Mouse (Mus musculus) gastrocnemius, postnatal 4 days (tissue): Measurements from ENCODE around the gene Cited1. TPM values are rescaled to one million over a fixed set of nuclear protein-coding genes. Genes with fewer than 3 reads are reported as not detected.

Source experiments
- DNase-seq, 2 experiments: peaks; one replicate each; pipeline ENCODE4 v3.0.0; 2021 to 2022; ENCODE audit warnings: low spot score in 2 of 2, mixed read lengths in 2 of 2
- long read RNA-seq, 2 experiments: library from polyadenylated mRNA; stranded (forward); transcript quantifications; one replicate each; pipeline ENCODE4 v2.0.0; 2021
- microRNA-seq: library from miRNA; unstranded; fragments of <30 nt; microRNA quantifications from one replicate; pipeline ENCODE4 v1.2.0, GENCODE M21; 2021
- total RNA-seq, 2 experiments: library from RNA; stranded (reverse); gene quantifications; 2 replicates each; pipeline ENCODE4 v1.2.3; 2021

Cited1 gene
- 10 to 100 TPM; 40.8 to 41.0 TPM for total RNA-seq
- long read RNA-seq, experiment 1, transcript Cited1-201 (3 exons, 901 nt), result major isoform, 17 of 31 reads
- long read RNA-seq, experiment 1, transcript Cited1-202 (3 exons, 1,090 nt), result minor isoform, 9 of 31 reads
- long read RNA-seq, experiment 1, partial matches to known transcripts, result 1 of 31 reads
- long read RNA-seq, experiment 1, other reads (novel, unspliced or antisense), result 1 of 31 reads
- long read RNA-seq, experiment 2, transcript Cited1-202 (3 exons, 1,090 nt), result minor isoform, 8 of 24 reads
- long read RNA-seq, experiment 2, transcript Cited1-201 (3 exons, 901 nt), result major isoform, 11 of 24 reads
- long read RNA-seq, experiment 2, partial matches to known transcripts, result 0 of 24 reads
- long read RNA-seq, experiment 2, other reads (novel, unspliced or antisense), result 1 of 24 reads

DNA sequence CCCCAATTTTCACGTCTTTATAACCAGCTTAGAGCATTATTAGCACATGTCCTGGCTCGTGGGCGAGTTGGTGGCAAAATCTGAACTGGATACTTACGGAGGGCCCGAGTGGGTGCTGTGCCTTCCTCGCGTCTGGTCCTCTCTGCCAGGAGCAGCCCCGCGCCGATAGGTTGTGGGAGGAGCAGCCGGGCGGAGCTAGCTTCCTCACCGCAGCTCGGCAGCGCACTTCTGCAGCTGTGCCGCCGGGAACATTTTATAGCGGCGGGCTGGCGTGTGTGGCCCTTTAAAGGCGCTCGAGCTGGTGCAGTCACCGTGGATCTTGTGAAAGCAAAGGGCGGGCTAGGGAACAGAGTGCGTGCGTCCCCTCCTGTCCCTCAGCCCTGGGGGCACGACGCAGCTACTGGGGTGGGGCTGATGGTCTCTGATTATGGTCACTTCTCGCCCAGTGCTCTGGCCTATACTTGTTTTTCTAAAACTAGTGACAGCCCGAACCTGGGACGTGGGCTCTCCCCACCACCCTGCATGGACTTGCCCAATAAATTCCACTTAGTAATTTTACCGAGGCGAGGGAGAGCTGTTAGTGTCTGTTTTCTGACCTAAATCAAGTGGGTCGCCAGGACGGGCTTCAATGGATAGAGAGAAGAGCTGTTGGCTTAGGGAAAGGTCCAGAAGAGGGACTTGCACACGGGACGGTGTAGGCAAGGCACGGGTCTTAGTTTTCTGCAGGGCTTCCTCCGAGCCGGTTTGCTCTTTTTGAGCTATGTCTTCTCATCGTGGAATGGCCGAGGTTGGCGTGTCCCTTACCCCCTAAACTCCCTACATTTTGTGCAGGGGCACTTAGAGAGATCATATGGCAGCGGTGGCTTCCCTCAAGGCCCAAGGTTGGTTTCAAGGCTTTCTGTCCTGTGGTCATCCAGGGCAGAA lies at the start of gene Cited1:
Gene Cited1 (minus strand): TSS at position 245 of the 924 bp plus-strand sequence.
- peak in 1 of 2 experiments; percentile 58 for DNase-seq

DNA sequence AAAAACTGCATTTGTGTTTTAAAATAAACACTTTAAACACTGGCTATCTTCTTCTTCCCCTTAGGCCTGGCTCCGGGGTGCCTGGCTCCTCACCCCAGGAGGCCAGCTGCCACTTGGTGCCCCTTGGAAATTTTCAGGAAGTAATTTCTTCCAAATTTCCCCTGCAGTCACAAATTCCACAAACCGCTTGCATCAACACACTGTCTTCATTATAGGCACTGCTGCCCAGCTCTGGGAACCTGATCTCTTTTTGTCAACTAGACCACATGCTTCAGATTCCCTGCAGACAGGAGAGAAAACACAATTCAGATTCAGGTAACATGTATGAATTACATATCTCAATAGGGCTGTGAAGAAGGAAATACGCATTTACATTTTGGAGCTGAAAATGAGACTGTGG lies 32.9 kb upstream of the Cited1 start:
- no peak for DNase-seq

DNA sequence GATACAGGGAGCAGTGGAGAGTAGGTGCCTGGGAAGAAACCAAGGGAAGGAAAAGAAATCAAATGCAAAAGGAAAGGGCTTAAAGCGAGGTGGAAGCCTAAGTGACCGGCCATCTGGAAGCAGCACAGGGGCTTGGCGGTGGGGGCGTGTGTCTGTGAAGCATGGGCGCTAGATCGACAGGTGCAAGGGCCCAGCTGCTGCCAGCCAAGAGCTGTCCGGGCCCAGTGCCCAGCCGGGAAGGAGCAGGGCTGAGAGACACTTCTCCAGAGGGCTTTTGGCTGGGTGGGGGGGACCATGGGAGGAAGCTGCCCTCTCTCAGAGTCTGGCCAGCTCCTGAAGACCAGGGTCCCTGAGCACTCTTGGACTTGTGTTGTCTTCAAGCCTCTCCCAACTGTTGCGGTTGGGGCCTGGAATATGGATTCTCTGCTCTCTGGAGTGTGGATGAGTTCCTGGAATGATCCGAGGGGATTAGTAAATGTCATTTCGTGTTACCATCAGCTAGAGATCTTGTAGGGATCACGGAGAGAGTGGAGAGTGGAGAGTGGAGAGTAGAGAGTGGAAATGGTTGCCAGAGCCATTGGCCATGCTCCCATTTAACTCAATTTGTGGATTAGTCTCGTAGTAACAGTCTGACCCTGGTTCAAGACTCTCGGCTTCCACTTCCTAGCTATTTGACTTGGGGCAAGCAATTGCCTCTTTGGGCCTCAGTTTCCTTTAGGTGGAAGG lies 10.8 kb upstream of the Cited1 start:
- peak in 1 of 2 experiments; percentile 35 for DNase-seq

DNA sequence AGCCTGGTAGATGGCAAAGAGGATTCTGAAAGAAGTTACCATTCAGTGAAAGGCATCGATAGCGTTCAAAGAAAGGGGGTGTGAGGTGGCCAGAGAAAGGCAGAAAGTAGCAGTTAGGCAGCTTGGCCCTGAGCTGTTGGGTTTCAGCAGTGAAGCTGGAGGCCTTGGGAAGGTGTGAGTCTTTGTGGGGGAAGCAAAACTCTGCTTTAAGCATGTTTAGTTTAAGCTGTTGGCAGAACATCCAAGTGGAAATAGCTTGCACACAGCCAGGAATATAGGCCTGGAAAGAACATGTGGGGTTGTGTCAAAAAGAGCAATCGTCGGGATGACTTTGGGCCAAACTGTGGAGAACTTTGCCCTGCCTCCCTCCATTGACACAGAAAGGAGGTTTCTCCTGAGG lies 7.8 kb upstream of the Cited1 start:
- DNase-seq, result no peak

DNA sequence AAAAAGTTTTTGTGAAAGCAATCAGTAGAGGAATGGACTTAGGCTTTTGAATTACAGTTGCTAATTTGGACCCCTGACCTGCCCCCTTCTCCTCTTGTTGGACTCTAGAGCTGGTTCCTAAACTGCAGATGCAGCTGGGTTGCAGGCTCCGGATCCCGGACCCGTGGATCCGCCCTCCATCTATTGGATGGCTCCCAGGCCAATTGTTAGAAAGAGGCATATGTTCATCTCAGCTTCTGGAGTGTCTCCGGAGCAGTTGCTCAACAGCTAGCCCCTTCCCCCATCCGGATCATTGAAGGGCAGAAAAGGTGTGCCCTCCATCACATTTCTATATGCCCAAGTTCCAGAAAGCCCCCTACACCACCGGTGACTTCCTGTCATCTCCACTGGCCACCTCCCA lies 1.9 kb upstream of the Cited1 start:
- DNase-seq, result peak in 1 of 2 experiments; percentile 32

DNA sequence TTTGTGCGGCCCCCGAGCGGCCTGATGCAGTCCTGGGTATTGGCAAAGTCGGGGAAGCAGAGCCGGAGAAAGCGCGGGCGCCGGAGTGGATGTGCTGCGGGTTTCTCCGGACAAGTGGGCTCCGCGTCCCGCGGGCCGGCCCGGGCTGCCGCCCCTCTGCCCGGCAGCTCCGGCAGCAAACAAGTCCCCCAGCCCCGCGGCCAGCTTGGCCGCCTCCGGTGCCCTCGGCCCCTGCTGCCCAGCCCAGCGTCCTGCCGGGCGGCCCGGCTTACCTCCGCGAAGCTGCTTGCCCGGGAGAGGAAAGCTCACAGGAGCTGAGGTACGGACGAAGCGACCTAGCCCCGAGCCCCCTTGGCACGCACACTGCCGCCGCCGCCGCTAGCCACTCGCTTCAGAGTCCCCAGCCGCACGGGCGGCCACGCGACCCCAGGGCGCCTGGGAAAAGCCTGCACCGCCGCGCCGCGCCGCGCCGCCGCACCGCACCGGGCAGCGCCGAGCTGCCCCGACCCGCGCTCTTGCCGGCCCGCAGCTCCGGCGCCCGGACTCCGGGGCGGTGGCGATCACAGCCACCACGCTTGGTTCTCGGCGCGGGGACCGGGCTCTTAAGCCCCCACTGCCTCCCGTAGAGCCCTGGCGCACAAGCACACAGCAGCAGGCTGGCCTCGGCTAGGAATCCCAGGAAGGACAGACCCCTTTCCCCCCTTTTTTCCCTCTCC lies 602 bp downstream of the Cited1 start:
- peak in 1 of 2 experiments; percentile 25 for DNase-seq

DNA sequence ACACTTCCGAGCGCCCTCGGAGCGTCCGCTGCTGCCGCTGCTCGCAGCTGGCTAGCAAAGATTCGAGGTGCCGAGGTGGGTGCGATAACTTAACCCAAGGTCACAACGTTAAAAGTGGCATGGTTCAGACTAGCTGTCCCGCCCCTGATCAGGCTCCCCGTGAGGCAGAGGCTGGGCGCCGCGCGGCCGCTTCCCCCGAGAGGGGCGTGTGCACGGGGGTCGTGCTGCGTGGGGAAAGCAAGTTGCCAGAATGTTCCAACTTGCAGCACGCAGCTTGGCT lies 1.1 kb downstream of the Cited1 start:
- no peak for DNase-seq

DNA sequence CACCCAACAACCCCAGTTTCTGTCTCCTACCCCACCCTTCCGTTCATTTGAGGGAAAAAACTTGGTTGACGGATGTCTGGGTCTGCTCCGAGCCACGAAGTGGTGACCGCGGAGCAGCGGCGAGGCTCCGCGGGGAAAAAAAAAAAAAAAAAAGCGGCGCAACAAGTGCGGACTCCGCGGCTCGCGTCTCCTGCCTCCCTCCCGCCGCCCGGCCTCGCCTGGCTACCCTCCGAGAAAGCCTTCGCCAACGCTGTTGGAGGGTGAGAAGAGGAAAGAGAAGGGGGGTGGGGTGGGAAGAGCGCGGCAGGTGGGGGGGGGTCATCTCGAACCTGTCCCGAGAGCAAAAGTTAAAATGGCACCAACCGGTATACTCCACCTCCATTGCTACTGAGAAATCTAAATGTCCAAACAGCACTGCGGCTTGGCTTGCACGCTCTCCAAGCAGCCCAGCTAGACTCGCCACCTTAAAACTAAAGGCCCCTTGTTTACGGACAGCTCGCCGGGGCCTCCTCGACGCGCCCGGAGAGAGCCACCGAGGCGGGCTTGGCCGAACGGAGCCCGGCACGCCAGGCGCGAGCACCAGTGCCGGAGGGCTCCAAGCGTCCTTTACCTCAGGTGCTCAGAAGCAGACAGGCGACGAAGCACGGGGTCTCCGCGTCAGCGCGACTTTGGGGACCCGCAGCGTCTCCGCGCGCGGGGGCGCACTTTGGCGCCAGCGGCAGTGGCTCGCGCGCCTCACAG lies 1.7 kb downstream of the Cited1 start:
- DNase-seq, result peak in 1 of 2 experiments; percentile 15

DNA sequence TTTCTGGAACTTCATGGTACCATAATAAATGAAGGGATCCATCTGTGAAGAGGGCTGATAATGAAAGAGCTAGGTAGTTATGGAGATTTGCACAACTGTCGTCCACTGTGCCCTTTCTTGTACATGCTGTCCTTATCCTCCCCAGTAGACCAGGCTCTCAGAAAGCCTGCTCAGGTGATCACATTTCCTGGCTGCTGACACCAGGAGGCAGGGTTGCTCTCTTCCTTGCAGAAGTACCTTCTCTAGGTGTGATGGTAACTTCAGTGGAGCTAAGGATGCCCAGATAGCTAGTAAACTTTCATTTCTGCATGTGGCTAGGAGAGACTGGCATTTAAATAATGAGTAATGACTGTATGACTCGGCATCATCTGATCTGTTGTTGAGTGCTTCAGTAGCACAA lies 7.6 kb downstream of the Cited1 start:
- DNase-seq, result no peak

DNA sequence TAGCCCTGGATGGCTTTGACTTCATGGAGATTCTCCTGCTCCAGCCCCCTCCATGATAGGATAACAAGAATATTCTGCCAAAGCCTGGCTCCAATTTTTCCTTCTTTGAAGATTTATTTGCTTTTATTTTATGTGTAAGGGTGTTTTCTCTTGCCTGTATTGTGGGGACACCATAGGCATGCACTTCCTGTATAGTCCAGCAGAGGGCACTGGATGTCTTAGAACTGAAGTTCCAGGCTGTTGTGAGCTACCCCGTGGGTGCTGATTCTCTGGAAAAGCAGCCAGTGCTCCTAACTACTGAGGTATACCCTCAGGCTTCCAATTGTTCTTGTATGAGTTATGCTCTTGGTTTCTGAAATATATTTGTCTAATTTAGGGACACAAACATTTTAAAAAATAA lies 32.9 kb downstream of the Cited1 start:
- peak in 1 of 2 experiments; percentile 14 for DNase-seq

DNA sequence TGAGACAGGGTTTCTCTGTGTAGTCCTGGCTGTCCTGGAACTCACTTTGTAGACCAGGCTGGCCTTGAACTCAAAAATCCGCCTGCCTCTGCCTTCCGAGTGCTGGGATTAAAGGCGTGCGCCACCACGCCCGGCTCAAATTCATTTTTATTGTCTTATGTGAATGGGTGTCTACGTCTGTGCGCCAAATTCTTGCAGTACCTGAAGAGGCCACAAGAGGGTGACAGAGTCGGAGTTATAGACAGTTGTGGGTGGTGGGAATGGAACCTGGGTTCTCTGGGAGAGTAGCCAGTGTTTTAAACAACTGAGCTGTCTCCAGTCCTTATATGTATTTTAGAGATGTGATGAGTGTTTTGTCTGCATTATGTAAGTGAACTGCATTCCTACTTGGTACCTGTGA lies 36.6 kb downstream of the Cited1 start:
- DNase-seq, result peak in 1 of 2 experiments; percentile 6

Small RNAs within 50 kb of the gene (microRNA-seq; reads per million reads assigned to microRNA genes)
- gene Gm26318, result not detected

Other genes starting within 250 kb of the Cited1 start
- 1 to 10 TPM; 2.9 to 3.6 TPM for gene Rtl5, start 180.9 kb downstream of the Cited1 start, total RNA-seq
- gene Pin4, start 132.7 kb downstream of the Cited1 start, total RNA-seq, result 10 to 100 TPM; 38.8 to 42.2 TPM
- 1 to 10 TPM; 4.0 to 4.1 TPM for gene Ercc6l, start 95.1 kb downstream of the Cited1 start, total RNA-seq
- gene Rps4x, start 62.8 kb downstream of the Cited1 start, total RNA-seq, result 1,000 to 10,000 TPM; 1,319 to 1,445 TPM